Mouse (Mus musculus) embryonic facial prominence, embryonic 13.5 days (tissue): ENCODE measurements around the gene Dync1i2. TPM values are rescaled to one million over a fixed set of nuclear protein-coding genes. Genes with fewer than 3 reads are reported as not detected.

ENCODE experiments used
- ATAC-seq: fragments of 200-750 bp; cut with Nextera tagmentation; 2 replicates; pipeline ENCODE4 v1.8.0; 2017; ENCODE audit warnings: low read depth; ENCODE audit not compliant: insufficient number of reproducible peaks, insufficient read depth, low FRiP score, low TSS enrichment
- H3K27ac ChIP-seq: fragments of 300-500 bp; sonication (generic); 2 replicates; pipeline ENCODE4 v1.5.1; 2015; ENCODE audit warnings: moderate library complexity, mild to moderate bottlenecking, inconsistent platforms
- H3K27me3 ChIP-seq: fragments of 300-500 bp; sonication (generic); 2 replicates; pipeline ENCODE4 v1.6.1; 2015; ENCODE audit warnings: mild to moderate bottlenecking, inconsistent platforms
- H3K36me3 ChIP-seq: fragments of 300-500 bp; sonication (generic); 2 replicates; pipeline ENCODE4 v1.6.1; 2015; ENCODE audit warnings: mild to moderate bottlenecking, inconsistent platforms
- H3K4me1 ChIP-seq: fragments of 300-500 bp; sonication (generic); 2 replicates; pipeline ENCODE4 v1.6.1; 2015; ENCODE audit warnings: inconsistent platforms
- H3K4me2 ChIP-seq: fragments of 300-500 bp; sonication (generic); 2 replicates; pipeline ENCODE4 v1.6.1; 2015; ENCODE audit warnings: moderate library complexity, mild to moderate bottlenecking, inconsistent platforms
- H3K4me3 ChIP-seq: fragments of 300-500 bp; sonication (generic); 2 replicates; pipeline ENCODE4 v1.5.1; 2015; ENCODE audit warnings: mild to moderate bottlenecking, inconsistent platforms
- H3K9ac ChIP-seq: fragments of 300-500 bp; sonication (generic); 2 replicates; pipeline ENCODE4 v1.6.1; 2015; ENCODE audit warnings: mild to moderate bottlenecking, inconsistent platforms
- H3K9me3 ChIP-seq: fragments of 300-500 bp; sonication (generic); 2 replicates; pipeline ENCODE4 v1.6.1; 2016; ENCODE audit warnings: inconsistent platforms
- WGBS: fragments of 180-500 bp; shearing (Covaris S2); methylation state at CpG from one replicate; pipeline ENCODE4 v1.1.7; 2015; ENCODE audit warnings: mixed read lengths; 5-methylcytosine and 5-hydroxymethylcytosine counted together
- polyA plus RNA-seq: library from polyadenylated mRNA; unstranded; fragments of >200 nt; fragmentation: Nextera tagmentation; extraction: Ambion mirVana; gene quantifications from 2 replicates; pipeline ENCODE4 v1.2.1, GENCODE M21; 2015

Gene Dync1i2
- polyA plus RNA-seq, 1 experiment from 2014 or later = 110 TPM

DNA sequence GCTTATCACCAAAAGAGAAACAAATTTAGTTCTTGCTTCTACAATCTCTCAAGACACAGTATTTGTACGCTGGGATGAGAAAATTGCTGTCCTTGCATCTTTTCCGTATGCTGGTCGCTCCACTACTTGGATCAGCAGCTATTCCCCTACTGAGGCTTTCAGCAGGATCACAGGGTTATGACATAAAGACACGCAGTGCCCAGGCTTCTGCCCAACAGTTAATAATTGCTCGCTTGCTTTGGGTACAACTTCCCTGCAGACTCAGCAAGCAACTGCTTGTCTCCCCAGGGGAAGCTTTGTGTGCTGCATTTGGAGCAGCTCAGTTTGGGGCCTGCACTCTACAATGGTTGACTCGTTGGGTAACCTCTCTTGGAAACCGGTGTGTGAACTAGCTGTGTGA lies 64.2 kb downstream of the Dync1i2 start:
- Histone ChIP-seq H3K27me3 (no peaks in the 10 kb centered on the region), H3K36me3 (peaks cover 13% of the 10 kb centered on the region), H3K4me1 (peaks cover 24% of the 10 kb centered on the region), H3K27ac (no peak overlapping the region), H3K9me3 (no peaks in the 10 kb centered on the region), H3K4me2 (no peak overlapping the region), H3K9ac (no peak overlapping the region), H3K4me3 (no peak overlapping the region)
- WGBS = 87% methylated on average over 7 of the region's 7 CpGs
- ATAC-seq = no peak

DNA sequence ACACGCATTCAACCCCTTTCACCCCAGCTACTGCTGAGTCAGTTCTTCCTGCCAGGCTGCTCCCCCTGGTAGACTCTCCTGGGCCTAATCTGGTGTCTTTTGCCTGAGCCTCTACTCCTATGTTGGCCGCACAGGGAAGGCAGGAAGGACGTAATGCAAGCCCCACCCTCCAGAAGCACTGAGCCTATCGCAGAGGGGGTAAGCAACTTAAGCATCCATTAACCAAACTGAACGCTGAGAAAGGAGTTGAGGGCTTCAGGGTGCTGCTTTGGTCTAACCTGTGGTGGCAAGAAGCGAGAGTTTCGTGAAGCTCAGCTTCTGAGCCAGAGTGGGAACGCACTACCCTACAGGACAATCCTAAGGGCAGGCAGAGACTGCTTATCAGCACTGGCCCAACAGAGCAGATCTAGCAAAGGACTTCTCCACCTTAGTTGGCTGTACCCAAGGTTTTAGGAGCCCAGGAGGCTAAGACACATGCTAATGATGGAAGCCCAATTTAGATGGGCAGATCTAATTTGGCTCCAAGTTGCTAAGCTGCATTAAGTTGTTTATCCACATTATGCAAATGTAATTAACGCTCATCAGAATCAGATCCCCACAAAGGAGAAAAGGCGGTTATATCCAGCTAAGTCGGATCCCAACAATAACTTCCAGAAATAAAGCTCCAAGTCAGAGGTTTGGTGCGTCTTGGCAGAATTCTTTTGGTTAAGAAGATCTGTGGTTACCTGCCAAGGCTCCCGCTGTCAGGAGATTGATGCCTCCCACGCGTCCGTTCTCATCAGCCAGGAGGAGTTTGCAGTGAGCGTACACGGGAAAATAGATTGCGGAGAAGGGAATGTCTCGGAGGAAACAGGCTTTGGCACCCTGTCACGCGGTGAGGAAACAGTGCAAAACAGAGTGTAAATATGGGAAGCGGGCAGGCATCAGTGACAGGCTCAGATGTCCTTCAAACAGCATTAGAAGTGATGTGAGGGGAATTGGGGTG lies 67.6 kb downstream of the Dync1i2 start:
- 74% methylated on average over 23 of the region's 23 CpGs for WGBS

DNA sequence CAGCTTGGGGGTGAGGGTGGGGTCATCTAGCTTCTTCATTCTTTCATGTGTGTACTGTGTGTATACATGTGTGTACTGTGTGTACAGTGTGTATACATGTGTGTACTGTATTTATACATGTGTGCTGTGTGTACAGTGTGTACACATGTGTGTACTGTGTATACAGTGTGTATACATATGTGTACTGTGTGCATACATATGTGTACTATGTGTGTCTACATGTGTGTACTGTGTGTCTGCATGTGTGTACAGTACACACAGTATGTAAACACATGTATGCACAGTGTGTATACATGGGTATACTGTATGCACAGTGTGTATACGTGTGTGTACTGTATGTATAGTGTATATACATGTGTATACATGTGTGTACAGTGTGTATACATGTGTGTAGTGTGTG lies 70.5 kb downstream of the Dync1i2 start:
- Histone ChIP-seq H3K4me2 (no peak overlapping the region), H3K4me3 (no peak overlapping the region), H3K9ac (no peak overlapping the region), H3K27me3 (no peaks in the 10 kb centered on the region), H3K27ac (no peak overlapping the region), H3K36me3 (peaks cover 17% of the 10 kb centered on the region), H3K4me1 (peaks cover 8% of the 10 kb centered on the region; the same call in 1 of the 2 replicates), H3K9me3 (no peaks in the 10 kb centered on the region)
- no peak for ATAC-seq
- 81% methylated on average over 1 of the region's 1 CpGs for WGBS

More for the DNA sequence above, 67.6 kb downstream of the Dync1i2 start:
- H3K27me3 ChIP-seq = no peaks in the 10 kb centered on the region
- no peak for ATAC-seq
- no peak overlapping the region for H3K4me2 ChIP-seq
- H3K36me3 ChIP-seq = peaks cover 24% of the 10 kb centered on the region
- H3K27ac ChIP-seq = no peak overlapping the region
- H3K9ac ChIP-seq = no peak overlapping the region
- H3K4me1 ChIP-seq = peaks cover 19% of the 10 kb centered on the region
- no peak overlapping the region for H3K4me3 ChIP-seq
- no peaks in the 10 kb centered on the region for H3K9me3 ChIP-seq

DNA sequence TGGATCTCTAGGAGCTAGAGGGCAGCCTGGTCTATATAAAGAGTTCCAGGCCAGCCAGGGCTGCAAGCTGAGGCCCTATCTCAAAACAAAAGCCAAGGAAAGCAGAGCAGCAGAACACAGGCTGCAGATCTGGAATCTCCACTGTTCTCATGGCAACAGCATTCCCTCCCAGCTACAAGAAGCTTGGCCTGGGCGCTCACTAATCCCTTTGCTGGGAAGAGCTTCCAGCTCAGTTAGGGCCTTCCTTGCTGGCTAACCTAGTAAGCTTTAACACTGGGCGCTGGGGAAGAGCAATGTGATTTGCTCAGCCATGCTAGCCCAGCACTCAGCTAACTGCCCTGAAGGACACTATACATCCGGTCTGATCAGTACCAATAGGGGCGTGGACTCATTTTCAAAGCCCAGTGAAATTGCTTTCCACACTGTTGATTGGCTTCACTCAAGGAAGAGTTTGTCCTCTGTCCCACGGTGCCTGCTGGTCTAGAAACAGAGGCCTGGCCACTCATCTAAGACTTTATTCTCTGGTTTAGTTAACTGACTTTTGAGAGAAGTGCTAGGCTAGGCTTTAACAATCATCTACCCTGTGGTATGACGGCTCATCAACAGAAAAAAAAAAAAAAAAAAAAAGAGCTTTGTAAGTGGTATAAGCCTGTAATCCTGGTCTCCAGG lies 78.7 kb downstream of the Dync1i2 start:
- Histone ChIP-seq H3K27ac (no peak overlapping the region), H3K4me2 (no peak overlapping the region), H3K4me3 (no peak overlapping the region), H3K9me3 (no peaks in the 10 kb centered on the region), H3K4me1 (peaks cover 23% of the 10 kb centered on the region), H3K36me3 (peaks cover 6% of the 10 kb centered on the region), H3K27me3 (no peaks in the 10 kb centered on the region), H3K9ac (no peak overlapping the region)
- WGBS = 45% methylated on average over 6 of the region's 6 CpGs
- no peak; the same call in 1 of the 2 replicates for ATAC-seq

DNA sequence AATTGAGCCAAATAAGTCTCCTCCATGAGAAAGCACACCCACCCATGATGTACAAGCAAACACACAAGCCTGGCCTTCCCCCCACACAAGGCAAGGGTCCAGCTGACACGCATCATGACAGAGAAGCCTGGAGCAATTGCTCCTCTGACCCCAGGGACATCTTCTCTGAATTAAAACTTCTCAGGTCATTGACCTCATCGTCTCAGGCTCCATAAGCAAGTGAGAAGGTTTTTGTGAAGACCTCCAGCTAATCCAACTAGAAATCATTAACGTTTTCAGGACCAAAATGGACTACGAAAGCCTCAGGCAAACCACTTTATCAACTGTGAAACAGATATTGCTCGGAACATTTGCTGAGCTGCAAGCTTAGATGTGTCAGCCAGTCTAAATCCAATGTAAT lies 80.1 kb downstream of the Dync1i2 start:
- Histone ChIP-seq H3K4me1 (peaks cover 23% of the 10 kb centered on the region), H3K27me3 (no peaks in the 10 kb centered on the region), H3K9me3 (no peaks in the 10 kb centered on the region), H3K9ac (no peak overlapping the region), H3K27ac (no peak overlapping the region), H3K4me2 (no peak overlapping the region), H3K36me3 (peaks cover 3% of the 10 kb centered on the region), H3K4me3 (no peak overlapping the region)
- ATAC-seq = no peak
- WGBS = 24% methylated on average over 5 of the region's 5 CpGs

DNA sequence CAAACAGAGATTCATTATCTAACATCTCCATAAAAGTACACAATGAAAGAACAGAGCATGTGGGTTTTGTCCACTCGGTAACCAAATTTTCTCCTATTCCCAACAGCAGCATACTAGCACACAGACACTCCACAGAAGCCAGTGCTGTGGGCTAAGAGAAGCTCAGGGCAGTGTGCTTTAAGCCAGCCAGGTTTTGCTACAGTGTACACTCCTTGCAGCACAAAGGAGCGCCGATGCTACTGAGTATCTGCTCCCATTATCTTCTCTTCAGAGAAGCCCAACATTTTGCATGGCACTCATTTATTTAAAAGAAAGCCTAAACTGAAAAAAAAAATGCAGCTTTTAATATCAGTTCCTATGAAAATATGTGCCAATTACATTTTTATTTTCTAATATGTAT lies 82.5 kb downstream of the Dync1i2 start:
- Histone ChIP-seq H3K4me1 (peaks cover 30% of the 10 kb centered on the region), H3K4me2 (no peak overlapping the region), H3K27me3 (no peaks in the 10 kb centered on the region), H3K4me3 (no peak overlapping the region), H3K9me3 (no peaks in the 10 kb centered on the region), H3K27ac (peak overlapping the region; percentile 58; the same call in 1 of the 2 replicates), H3K9ac (no peak overlapping the region), H3K36me3 (peaks cover 3% of the 10 kb centered on the region)
- WGBS = 40% methylated on average over 3 of the region's 3 CpGs
- ATAC-seq = no peak

DNA sequence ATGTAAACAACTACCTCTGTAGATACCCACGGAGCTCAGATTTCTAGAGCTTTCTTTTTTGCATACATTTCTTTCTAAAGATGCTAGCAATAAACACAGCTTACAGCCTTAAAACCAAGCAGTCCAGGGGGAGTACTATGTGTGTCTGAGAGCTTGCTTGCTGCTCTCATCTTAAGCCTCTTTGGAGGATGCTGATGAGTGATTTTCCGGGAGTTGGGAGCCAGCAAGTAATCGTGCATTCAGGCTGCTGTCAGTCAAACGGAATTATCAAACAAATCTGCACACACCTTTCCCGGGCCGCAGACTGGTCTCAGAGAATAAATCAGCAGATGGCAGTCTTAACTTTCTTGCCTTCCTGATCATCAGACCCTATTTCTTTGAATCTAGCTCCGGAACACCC lies 83.0 kb downstream of the Dync1i2 start:
- WGBS = 16% methylated on average over 7 of the region's 7 CpGs
- peaks cover 30% of the 10 kb centered on the region for H3K4me1 ChIP-seq
- 0 out of 2 replicates have a peak overlapping the region, but pooled peaks have one; percentile 1 for H3K9ac ChIP-seq
- H3K27ac ChIP-seq = 0 out of 2 replicates have a peak overlapping the region, but pooled peaks have one; percentile 41
- H3K4me2 ChIP-seq = no peak overlapping the region
- peaks cover 2% of the 10 kb centered on the region for H3K36me3 ChIP-seq
- no peak for ATAC-seq
- no peaks in the 10 kb centered on the region for H3K27me3 ChIP-seq
- H3K9me3 ChIP-seq = no peaks in the 10 kb centered on the region
- no peak overlapping the region for H3K4me3 ChIP-seq

DNA sequence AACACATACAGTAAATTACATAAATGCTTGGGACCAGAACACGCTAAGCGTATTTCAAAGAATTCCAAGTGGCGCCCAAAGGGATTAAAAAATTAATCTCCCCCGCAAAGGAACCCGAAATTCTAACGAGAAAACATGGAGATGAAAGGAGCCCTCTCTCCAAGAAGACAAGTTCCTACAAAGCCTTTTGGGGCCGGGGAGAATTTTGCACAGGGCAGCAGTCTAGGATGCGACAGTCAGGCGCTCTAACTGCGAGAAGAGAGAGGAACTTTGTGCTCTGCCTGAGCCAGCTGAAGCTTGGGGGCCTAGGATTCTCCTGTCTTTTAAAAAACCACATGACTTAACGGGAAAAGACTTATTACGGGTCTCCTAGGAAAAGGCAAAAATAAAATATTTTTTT lies 84.3 kb downstream of the Dync1i2 start:
- Histone ChIP-seq H3K4me2 (no peak overlapping the region), H3K27me3 (no peaks in the 10 kb centered on the region), H3K4me3 (no peak overlapping the region), H3K9me3 (no peaks in the 10 kb centered on the region), H3K4me1 (peaks cover 24% of the 10 kb centered on the region), H3K36me3 (no peaks in the 10 kb centered on the region), H3K9ac (no peak overlapping the region), H3K27ac (no peak overlapping the region)
- no peak for ATAC-seq
- WGBS = 59% methylated on average over 12 of the region's 12 CpGs

DNA sequence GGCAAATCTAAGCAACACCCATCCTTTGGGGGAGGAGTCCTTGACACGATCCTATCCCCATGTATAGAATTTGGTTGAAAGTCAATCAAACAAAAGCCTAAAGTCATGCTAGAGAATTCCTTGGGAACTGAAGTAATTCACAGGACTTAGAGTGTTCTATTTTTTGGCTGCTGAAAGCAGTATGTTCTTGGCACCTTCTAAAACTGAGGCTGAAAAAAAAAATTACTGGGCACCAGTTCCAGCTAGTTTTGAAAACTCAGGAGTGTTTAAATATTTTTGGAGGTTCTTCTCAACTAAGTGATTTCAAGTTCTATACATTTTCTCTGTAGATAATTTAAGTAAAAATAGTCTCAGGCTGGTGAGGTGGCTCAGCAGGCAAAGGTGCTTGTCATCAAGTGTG lies 86.0 kb downstream of the Dync1i2 start:
- WGBS = 56% methylated on average over 1 of the region's 1 CpGs
- Histone ChIP-seq H3K4me3 (no peak overlapping the region), H3K4me1 (peaks cover 16% of the 10 kb centered on the region), H3K9ac (no peak overlapping the region), H3K4me2 (no peak overlapping the region), H3K9me3 (no peaks in the 10 kb centered on the region), H3K36me3 (no peaks in the 10 kb centered on the region), H3K27ac (no peak overlapping the region), H3K27me3 (no peaks in the 10 kb centered on the region)
- no peak for ATAC-seq

DNA sequence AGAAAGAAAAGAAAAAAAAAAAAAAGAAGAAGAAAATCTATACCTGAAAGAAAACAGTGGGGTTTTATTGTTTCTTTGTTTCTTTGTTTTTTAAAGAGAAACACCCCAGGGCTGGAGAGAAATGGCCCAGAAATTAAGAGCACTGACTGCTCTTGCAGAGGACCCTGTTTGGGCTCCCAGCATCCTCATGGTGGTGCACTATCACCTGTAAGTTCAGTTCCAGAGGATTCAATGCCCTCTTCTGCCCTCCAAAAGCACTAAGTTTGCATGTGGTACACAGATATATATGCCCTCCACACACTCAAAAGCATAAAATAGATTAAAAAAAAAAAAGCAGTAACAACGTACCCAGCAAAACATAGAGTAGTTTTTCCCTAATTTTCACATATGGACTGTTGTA lies 87.2 kb downstream of the Dync1i2 start:
- no peak overlapping the region for H3K4me3 ChIP-seq
- no peak overlapping the region for H3K9ac ChIP-seq
- 69% methylated on average over 1 of the region's 1 CpGs for WGBS
- no peak overlapping the region for H3K27ac ChIP-seq
- H3K27me3 ChIP-seq = no peaks in the 10 kb centered on the region
- H3K4me1 ChIP-seq = peaks cover 19% of the 10 kb centered on the region
- ATAC-seq = no peak
- no peak overlapping the region for H3K4me2 ChIP-seq
- no peaks in the 10 kb centered on the region for H3K36me3 ChIP-seq
- no peaks in the 10 kb centered on the region for H3K9me3 ChIP-seq

DNA sequence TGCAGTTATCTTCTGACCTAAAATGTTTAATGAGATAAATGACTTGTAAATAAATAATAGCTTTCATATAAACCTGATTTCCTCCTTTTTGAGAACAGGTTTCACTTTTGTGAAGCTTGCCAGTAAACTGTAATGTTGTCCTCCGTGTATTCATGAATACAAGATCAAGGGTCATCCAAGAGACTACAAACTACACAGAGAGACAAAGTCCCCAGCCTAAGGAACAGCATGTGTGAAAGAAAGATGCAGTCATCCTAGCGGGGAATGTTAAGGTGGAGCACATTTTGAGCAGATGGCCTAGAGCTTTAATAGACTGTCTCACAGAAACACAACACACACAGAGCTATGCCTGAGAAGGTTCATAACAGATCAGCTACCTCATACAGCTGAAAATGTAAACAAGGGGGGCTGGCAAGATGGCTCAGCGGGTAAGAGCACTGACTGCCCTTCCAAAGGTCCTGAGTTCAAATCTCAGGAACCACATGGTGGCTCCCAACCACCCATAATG lies 90.7 kb downstream of the Dync1i2 start:
- Histone ChIP-seq H3K9ac (no peak overlapping the region), H3K36me3 (peaks cover 5% of the 10 kb centered on the region; the same call in 1 of the 2 replicates), H3K4me3 (no peak overlapping the region), H3K27me3 (no peaks in the 10 kb centered on the region), H3K4me1 (peaks cover 11% of the 10 kb centered on the region; the same call in 1 of the 2 replicates), H3K4me2 (no peak overlapping the region), H3K9me3 (no peaks in the 10 kb centered on the region), H3K27ac (no peak overlapping the region)
- no peak for ATAC-seq
- WGBS = 67% methylated on average over 3 of the region's 3 CpGs
